Mouse (Mus musculus): ENCODE results near the gene Hspbap1. TPM values are rescaled to one million over a fixed set of nuclear protein-coding genes. Genes with fewer than 3 reads are reported as not detected.

Hspbap1 gene
- polyA plus RNA-seq, 1 experiment = 5.1 TPM

DNA sequence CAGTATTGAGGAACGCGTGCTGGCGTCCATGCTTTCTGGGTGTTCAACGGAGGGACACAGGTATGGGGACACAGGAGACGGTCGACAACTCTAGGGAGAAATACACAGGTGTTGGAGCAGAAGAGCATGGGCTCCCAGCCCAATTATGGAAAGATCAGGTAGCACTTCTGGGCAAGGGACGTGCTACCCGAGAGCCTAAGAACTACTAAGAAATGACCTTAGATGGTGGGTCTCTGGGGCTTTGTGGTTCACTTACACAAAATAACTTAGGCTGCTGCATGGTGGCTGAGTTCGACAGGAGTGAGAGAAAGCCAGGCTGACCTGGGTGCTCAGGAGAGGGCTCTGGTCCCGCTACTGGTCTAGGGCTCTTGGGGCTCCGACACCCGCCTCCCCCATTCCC is 101.7 kb downstream of the Hspbap1 start:
- no peak for DNase-seq (ENCODE audit: low read depth)

DNA sequence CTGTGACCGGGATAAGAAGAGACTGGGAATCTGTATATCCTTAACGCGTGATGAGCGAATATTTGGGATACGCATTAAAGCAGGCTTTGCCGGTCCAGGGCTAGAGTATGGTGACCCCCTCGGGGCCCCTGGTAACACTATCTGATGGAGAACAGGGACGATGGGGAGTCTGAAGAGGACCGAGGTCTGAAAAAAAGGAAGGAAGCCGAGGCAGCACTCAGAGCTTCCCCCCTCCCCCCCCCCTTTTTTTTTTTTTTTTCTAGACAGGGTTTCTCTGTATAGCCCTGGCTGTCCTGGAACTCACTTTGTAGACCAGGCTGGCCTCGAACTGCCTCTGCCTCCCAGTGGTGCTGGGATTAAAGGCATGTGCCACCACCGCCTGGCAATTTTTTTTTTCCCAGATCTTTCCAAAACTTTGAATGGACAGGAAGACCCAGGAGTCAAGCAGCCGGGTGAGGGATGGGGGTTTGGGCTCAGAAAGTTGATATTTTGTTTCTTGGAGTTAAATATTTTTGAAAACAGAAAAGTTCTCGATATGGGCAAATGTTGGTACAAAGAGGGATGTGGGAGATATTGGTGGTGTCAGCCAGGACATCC is 102.3 kb downstream of the Hspbap1 start:
- no peak for DNase-seq (ENCODE audit: low read depth)

DNA sequence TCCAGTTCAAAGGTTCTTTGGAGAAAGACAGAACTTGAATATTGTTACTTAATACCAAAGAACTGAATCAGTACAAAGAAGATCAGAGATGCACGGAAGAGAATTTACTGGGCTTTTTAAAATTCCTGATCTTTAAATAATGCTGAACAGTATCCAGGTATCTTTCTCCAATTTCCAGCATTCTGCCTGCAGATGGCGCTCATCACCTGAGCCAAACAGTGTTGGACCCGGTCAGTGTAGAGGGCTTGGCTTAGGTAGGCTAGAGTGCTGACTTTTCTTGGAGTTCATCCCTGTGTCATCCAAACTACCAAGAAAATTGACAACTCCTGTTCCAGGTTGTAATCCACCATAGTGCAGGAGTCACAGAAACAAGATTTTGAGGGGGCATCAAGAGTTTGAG is 104.2 kb downstream of the Hspbap1 start:
- no peak for DNase-seq (ENCODE audit: low read depth)

Other genes starting within 250 kb of the Hspbap1 start
- 6.5 and 8.3 TPM in 2 replicates for gene Sema5b, start 229.2 kb upstream of the Hspbap1 start, polyA plus RNA-seq (2012; rRNA removed)
- gene Dirc2, start 1.0 kb upstream of the Hspbap1 start, polyA plus RNA-seq (2012; rRNA removed) = 28.3 and 31.0 TPM in 2 replicates
- gene Parp14, start 101.2 kb downstream of the Hspbap1 start, polyA plus RNA-seq (2012; rRNA removed) = 3.5 and 5.0 TPM in 2 replicates
- gene Parp9, start 168.1 kb downstream of the Hspbap1 start, polyA plus RNA-seq (2012; rRNA removed) = 7.3 and 10.4 TPM in 2 replicates
- 6.3 and 7.1 TPM in 2 replicates for gene Dtx3l, start 168.8 kb downstream of the Hspbap1 start, polyA plus RNA-seq (2012; rRNA removed)
- 8.9 and 9.4 TPM in 2 replicates for gene Kpna1, start 208.4 kb downstream of the Hspbap1 start, polyA plus RNA-seq (2012; rRNA removed)